Mouse (Mus musculus): ENCODE measurements around the gene Eva1b. TPM values are rescaled to one million over a fixed set of nuclear protein-coding genes. Genes with fewer than 3 reads are reported as not detected.
"Not testable (repeated sequence)": the region's sequence is repeated elsewhere in the genome, so short reads cannot be mapped to it uniquely, and the experiment has no call there.

Gene Eva1b
- polyA plus RNA-seq, 1 experiment from 2014 or later, result 42.5 TPM

DNA sequence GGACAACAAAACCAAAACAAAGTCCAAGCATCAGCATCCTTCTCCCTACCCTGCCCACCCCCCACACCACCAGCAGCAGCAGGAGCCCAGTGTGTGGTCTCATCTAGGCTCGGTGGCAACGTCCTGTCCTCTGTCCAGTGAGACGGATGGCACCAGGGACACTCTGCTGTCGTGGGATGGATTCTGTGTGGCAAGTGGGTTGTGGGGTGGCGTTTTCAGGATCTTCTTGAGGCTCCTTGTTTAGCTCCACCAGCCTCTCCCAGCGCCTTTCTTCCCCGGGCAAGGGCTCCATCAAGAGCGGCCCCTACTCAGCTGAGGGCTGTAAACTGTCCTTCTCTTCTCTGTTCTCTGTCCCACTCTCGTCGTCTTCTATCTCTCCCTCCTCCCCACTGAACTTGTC is 17.5 kb downstream of the Eva1b start:
- not testable (repeated sequence) for ATAC-seq (ENCODE audit: insufficient read depth, low FRiP score, low TSS enrichment); H3K27me3 ChIP-seq (ENCODE audit: control insufficient read depth, insufficient read depth, low read length); H3K27ac ChIP-seq (ENCODE audit: low read depth, low read length); H3K9me3 ChIP-seq (ENCODE audit: control insufficient read depth, low read length); H3K9ac ChIP-seq (ENCODE audit: low read length); DNase-seq (ENCODE audit: low spot score); H3K4me2 ChIP-seq (ENCODE audit: low read depth); H3K4me3 ChIP-seq (ENCODE audit: low read depth, low read length)
- Histone ChIP-seq H3K4me1 (ENCODE audit: control insufficient read depth, insufficient read depth, low read length) (peaks cover 11% of the 10 kb centered on the region; the same call in 1 of the 2 replicates), H3K36me3 (ENCODE audit: control insufficient read depth, insufficient read depth, low read length) (peaks cover 12% of the 10 kb centered on the region)
- 69% methylated on average over 8 of the region's 10 CpGs for WGBS

DNA sequence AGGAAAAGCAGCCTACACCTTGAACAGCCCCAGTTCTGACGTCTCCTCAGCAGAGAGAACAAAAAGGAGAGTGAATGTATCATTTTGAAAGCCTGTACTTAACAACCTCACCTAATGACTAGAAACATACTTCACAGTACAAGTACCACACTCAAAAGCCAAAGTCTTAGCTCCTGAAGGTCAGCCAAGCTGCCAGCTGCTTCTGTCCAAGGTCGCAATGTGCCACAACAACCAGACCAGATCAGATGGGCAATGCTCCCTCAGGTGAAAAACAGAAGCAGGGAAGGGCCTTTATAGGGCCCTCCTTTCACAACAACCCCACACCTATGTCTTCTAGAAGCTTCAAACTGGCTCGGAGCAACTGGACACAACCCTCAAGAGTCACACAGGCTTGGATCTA is 18.5 kb downstream of the Eva1b start:
- H3K9ac ChIP-seq (ENCODE audit: low read length), result no peak overlapping the region
- DNase-seq (ENCODE audit: low spot score) (no peak), ATAC-seq (ENCODE audit: insufficient read depth, low FRiP score, low TSS enrichment) (no peak)
- whole genome bisulfite sequencing, result 82% methylated on average over 3 of the region's 3 CpGs
- no peak overlapping the region for H3K4me2 ChIP-seq (ENCODE audit: low read depth)
- H3K4me3 ChIP-seq (ENCODE audit: low read depth, low read length), result no peak overlapping the region
- peaks cover 11% of the 10 kb centered on the region; the same call in 1 of the 2 replicates for H3K4me1 ChIP-seq (ENCODE audit: control insufficient read depth, insufficient read depth, low read length)
- H3K27me3 ChIP-seq (ENCODE audit: control insufficient read depth, insufficient read depth, low read length), result no peaks in the 10 kb centered on the region
- H3K36me3 ChIP-seq (ENCODE audit: control insufficient read depth, insufficient read depth, low read length), result peaks cover 17% of the 10 kb centered on the region
- no peaks in the 10 kb centered on the region for H3K9me3 ChIP-seq (ENCODE audit: control insufficient read depth, low read length)
- no peak overlapping the region for H3K27ac ChIP-seq (ENCODE audit: low read depth, low read length)

DNA sequence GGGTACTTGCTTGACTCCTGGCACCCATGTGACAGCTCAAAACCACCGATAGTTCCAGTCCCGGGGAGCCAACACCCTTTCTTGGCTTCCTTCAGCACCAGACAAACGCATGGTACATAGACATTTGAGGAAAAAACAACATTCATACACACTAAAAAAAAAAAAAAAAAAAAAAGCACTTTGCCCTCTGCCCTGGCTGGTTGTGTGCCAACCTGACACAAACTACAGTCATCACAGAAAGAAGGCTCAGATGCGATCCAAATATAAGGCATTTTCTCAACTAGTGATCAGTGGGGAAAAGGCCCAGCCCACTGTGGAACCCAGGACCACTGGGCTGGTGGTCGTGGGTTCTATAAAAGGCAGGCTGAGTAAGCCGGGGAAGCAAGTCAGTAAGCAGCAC is 21.3 kb downstream of the Eva1b start:
- peaks cover 17% of the 10 kb centered on the region for H3K36me3 ChIP-seq (ENCODE audit: control insufficient read depth, insufficient read depth, low read length)
- H3K27ac ChIP-seq (ENCODE audit: low read depth, low read length), result no peak overlapping the region
- DNase-seq (ENCODE audit: low spot score), result no peak
- no peaks in the 10 kb centered on the region for H3K4me1 ChIP-seq (ENCODE audit: control insufficient read depth, insufficient read depth, low read length)
- H3K27me3 ChIP-seq (ENCODE audit: control insufficient read depth, insufficient read depth, low read length), result no peaks in the 10 kb centered on the region
- H3K9me3 ChIP-seq (ENCODE audit: control insufficient read depth, low read length), result no peaks in the 10 kb centered on the region
- WGBS, result 95% methylated on average over 6 of the region's 6 CpGs
- no peak for ATAC-seq (ENCODE audit: insufficient read depth, low FRiP score, low TSS enrichment)
- H3K9ac ChIP-seq (ENCODE audit: low read length), result no peak overlapping the region
- no peak overlapping the region for H3K4me3 ChIP-seq (ENCODE audit: low read depth, low read length)
- no peak overlapping the region for H3K4me2 ChIP-seq (ENCODE audit: low read depth)

DNA sequence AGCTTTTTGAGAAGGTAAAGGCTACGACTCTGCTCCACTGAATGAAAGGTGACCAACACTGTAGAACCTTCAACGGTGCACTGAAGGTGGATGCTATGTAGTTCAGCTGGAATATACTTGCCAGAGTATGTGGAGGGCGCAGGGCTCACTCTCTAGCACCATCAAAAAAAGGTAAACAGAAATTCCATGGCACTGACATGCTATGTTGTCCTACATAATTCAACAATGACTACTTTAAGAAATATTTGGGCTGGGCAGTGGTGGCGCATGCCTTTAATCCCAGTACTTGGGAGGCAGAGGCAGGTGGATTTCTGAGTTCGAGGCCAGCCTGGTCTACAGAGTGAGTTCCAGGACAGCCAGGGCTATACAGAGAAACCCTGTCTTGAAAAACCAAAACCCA is 23.2 kb downstream of the Eva1b start:
- H3K9me3 ChIP-seq (ENCODE audit: control insufficient read depth, low read length); H3K27ac ChIP-seq (ENCODE audit: low read depth, low read length); H3K27me3 ChIP-seq (ENCODE audit: control insufficient read depth, insufficient read depth, low read length); H3K4me2 ChIP-seq (ENCODE audit: low read depth); H3K4me1 ChIP-seq (ENCODE audit: control insufficient read depth, insufficient read depth, low read length); ATAC-seq (ENCODE audit: insufficient read depth, low FRiP score, low TSS enrichment); H3K9ac ChIP-seq (ENCODE audit: low read length); DNase-seq (ENCODE audit: low spot score); H3K4me3 ChIP-seq (ENCODE audit: low read depth, low read length): not testable (repeated sequence)
- H3K36me3 ChIP-seq (ENCODE audit: control insufficient read depth, insufficient read depth, low read length), result peaks cover 19% of the 10 kb centered on the region
- 97% methylated on average over 5 of the region's 5 CpGs for WGBS

DNA sequence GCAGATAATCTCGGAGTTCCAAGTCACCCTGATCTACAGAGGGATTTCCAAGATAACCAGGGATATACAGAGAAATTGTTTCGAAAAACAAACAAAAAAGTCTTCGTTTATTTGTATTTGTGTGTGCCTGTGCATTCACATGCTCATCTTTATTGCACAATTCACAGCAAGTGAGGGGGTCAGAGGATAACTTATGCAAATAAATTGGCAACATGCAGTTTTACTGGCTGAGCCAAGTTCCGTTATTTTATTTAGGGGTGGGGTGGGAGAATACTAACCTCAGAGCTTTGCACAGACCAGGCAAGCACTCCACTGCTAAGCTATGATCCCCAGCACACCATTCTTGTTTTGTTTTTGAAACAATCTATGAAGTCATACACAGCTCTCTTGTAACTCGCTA is 26.3 kb downstream of the Eva1b start:
- Histone ChIP-seq H3K27me3 (ENCODE audit: control insufficient read depth, insufficient read depth, low read length) (no peaks in the 10 kb centered on the region), H3K36me3 (ENCODE audit: control insufficient read depth, insufficient read depth, low read length) (peaks cover 17% of the 10 kb centered on the region), H3K9ac (ENCODE audit: low read length) (no peak overlapping the region), H3K4me3 (ENCODE audit: low read depth, low read length) (no peak overlapping the region), H3K4me1 (ENCODE audit: control insufficient read depth, insufficient read depth, low read length) (no peaks in the 10 kb centered on the region), H3K9me3 (ENCODE audit: control insufficient read depth, low read length) (no peaks in the 10 kb centered on the region), H3K27ac (ENCODE audit: low read depth, low read length) (no peak overlapping the region), H3K4me2 (ENCODE audit: low read depth) (no peak overlapping the region)
- ATAC-seq (ENCODE audit: insufficient read depth, low FRiP score, low TSS enrichment) (no peak), DNase-seq (ENCODE audit: low spot score) (no peak)
- WGBS, result 97% methylated on average over 5 of the region's 5 CpGs

DNA sequence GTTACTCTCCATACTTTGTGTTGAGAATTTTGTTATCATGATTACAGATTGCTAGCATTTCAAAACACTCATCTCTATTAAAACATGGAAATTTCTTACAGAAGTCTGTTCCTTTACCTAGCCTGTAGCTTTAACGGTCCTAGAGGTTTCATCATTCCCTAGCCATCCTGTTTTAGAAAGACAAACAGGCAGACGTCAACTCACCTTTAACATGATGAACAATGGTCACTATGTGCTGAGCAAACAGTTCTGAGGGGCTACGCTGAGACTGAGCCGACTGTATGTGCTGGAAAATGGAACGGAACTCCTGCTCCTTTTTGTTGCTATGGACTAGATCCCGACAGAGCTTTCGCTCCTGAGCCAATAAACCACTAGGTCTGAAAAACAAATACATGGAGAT is 28.4 kb downstream of the Eva1b start:
- not testable (repeated sequence) for H3K9ac ChIP-seq (ENCODE audit: low read length); H3K4me3 ChIP-seq (ENCODE audit: low read depth, low read length); H3K27me3 ChIP-seq (ENCODE audit: control insufficient read depth, insufficient read depth, low read length); H3K4me1 ChIP-seq (ENCODE audit: control insufficient read depth, insufficient read depth, low read length); H3K27ac ChIP-seq (ENCODE audit: low read depth, low read length); ATAC-seq (ENCODE audit: insufficient read depth, low FRiP score, low TSS enrichment); H3K9me3 ChIP-seq (ENCODE audit: control insufficient read depth, low read length); DNase-seq (ENCODE audit: low spot score); H3K4me2 ChIP-seq (ENCODE audit: low read depth)
- WGBS, result 93% methylated on average over 7 of the region's 7 CpGs
- H3K36me3 ChIP-seq (ENCODE audit: control insufficient read depth, insufficient read depth, low read length), result peaks cover 10% of the 10 kb centered on the region

DNA sequence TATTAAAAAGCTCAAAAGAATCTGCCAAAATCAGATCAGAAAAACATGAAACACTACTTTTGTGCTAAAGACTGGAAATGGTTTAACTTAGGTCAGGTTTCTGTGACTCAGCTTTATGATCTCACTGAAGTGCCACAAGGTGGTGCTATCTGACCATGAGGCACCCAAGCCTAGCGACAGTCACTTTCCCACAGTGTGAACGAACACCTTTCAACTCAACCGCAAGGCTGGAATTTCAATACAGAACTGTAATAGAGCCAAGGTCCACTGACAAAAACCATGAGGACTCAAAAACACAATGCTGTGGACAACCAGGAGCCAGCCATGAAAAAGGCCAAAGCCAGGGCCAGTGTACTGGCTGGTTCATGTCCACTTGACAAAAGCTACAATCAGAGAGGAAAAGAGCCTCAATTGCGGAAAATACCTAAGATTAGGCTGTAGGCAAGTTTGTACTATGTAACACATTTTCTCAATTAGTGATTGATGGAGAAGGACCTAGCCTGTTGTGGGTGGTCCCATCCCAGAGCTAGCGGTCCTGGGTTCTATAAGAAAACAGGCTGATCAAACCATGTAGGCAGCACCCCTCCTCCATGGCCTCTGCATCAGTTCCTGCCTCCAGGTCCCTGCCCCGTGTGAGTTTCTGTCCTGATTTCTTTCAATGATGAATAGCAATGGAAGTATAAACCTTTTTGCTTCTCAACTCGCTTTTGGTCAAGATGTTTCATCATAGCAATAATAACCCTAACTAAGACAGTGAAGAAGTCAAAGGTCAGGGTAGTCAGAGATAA is 33.8 kb downstream of the Eva1b start:
- no peak overlapping the region for H3K4me3 ChIP-seq (ENCODE audit: low read depth, low read length)
- H3K27me3 ChIP-seq (ENCODE audit: control insufficient read depth, insufficient read depth, low read length), result no peaks in the 10 kb centered on the region
- no peak overlapping the region for H3K4me2 ChIP-seq (ENCODE audit: low read depth)
- H3K9me3 ChIP-seq (ENCODE audit: control insufficient read depth, low read length), result no peaks in the 10 kb centered on the region
- peaks cover 6% of the 10 kb centered on the region for H3K36me3 ChIP-seq (ENCODE audit: control insufficient read depth, insufficient read depth, low read length)
- no peak overlapping the region for H3K9ac ChIP-seq (ENCODE audit: low read length)
- H3K4me1 ChIP-seq (ENCODE audit: control insufficient read depth, insufficient read depth, low read length), result no peaks in the 10 kb centered on the region
- no peak overlapping the region for H3K27ac ChIP-seq (ENCODE audit: low read depth, low read length)
- peak; percentile 40 for DNase-seq (ENCODE audit: low spot score)
- ATAC-seq (ENCODE audit: insufficient read depth, low FRiP score, low TSS enrichment), result no peak
- 77% methylated on average over 7 of the region's 7 CpGs for WGBS

DNA sequence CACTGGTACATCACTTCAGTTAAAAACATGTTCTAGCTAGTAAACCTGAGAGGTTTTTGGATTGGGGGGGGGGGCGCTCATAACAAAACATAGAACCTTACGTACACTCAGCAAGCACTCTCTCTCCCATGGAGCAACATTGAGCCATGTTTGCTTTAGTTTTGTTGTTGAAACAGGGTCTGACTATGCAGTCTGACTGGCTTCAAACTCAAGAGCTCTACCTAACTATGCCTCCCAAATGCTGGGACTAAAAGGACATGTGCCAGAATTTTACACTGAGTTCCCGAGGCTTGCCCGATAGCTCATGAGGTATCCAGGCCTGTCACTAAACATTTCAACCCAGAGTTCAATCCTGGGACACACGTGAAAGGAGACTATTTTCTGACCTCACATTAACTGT is 35.5 kb downstream of the Eva1b start:
- Histone ChIP-seq H3K27ac (ENCODE audit: low read depth, low read length) (no peak overlapping the region), H3K27me3 (ENCODE audit: control insufficient read depth, insufficient read depth, low read length) (no peaks in the 10 kb centered on the region), H3K9ac (ENCODE audit: low read length) (no peak overlapping the region), H3K4me3 (ENCODE audit: low read depth, low read length) (no peak overlapping the region), H3K9me3 (ENCODE audit: control insufficient read depth, low read length) (no peaks in the 10 kb centered on the region), H3K4me2 (ENCODE audit: low read depth) (no peak overlapping the region), H3K36me3 (ENCODE audit: control insufficient read depth, insufficient read depth, low read length) (no peaks in the 10 kb centered on the region; the same call in 1 of the 2 replicates), H3K4me1 (ENCODE audit: control insufficient read depth, insufficient read depth, low read length) (no peaks in the 10 kb centered on the region)
- ATAC-seq (ENCODE audit: insufficient read depth, low FRiP score, low TSS enrichment) (no peak), DNase-seq (ENCODE audit: low spot score) (no peak)
- WGBS, result 84% methylated on average over 5 of the region's 5 CpGs

DNA sequence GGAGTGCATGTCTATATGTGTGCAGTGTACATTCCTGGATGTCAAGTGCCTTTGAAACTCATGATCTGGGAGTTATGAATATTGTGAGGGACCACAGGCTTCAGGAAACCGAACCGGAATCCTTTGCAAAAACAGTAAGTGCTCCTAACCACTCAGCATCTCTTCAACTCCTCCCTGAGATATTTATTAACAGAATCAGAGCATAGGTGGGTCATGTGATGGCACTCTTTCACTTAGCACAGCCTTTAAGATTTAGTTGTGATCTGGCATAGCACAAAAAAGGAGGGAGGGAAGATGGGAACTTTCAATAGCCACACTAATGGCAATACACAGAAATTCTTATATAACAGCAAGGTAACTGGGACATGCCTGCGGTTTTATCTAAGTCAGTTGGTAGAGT is 39.6 kb downstream of the Eva1b start:
- H3K4me3 ChIP-seq (ENCODE audit: low read depth, low read length), result no peak overlapping the region
- no peak overlapping the region for H3K9ac ChIP-seq (ENCODE audit: low read length)
- no peaks in the 10 kb centered on the region for H3K9me3 ChIP-seq (ENCODE audit: control insufficient read depth, low read length)
- H3K4me2 ChIP-seq (ENCODE audit: low read depth), result no peak overlapping the region
- no peak overlapping the region for H3K27ac ChIP-seq (ENCODE audit: low read depth, low read length)
- WGBS, result 95% methylated on average over 3 of the region's 3 CpGs
- H3K27me3 ChIP-seq (ENCODE audit: control insufficient read depth, insufficient read depth, low read length), result no peaks in the 10 kb centered on the region
- ATAC-seq (ENCODE audit: insufficient read depth, low FRiP score, low TSS enrichment), result no peak
- H3K4me1 ChIP-seq (ENCODE audit: control insufficient read depth, insufficient read depth, low read length), result no peaks in the 10 kb centered on the region
- no peak for DNase-seq (ENCODE audit: low spot score)
- no peaks in the 10 kb centered on the region; the same call in 1 of the 2 replicates for H3K36me3 ChIP-seq (ENCODE audit: control insufficient read depth, insufficient read depth, low read length)
